Mouse (Mus musculus): Measurements from ENCODE around the gene Myo1e.

DNA sequence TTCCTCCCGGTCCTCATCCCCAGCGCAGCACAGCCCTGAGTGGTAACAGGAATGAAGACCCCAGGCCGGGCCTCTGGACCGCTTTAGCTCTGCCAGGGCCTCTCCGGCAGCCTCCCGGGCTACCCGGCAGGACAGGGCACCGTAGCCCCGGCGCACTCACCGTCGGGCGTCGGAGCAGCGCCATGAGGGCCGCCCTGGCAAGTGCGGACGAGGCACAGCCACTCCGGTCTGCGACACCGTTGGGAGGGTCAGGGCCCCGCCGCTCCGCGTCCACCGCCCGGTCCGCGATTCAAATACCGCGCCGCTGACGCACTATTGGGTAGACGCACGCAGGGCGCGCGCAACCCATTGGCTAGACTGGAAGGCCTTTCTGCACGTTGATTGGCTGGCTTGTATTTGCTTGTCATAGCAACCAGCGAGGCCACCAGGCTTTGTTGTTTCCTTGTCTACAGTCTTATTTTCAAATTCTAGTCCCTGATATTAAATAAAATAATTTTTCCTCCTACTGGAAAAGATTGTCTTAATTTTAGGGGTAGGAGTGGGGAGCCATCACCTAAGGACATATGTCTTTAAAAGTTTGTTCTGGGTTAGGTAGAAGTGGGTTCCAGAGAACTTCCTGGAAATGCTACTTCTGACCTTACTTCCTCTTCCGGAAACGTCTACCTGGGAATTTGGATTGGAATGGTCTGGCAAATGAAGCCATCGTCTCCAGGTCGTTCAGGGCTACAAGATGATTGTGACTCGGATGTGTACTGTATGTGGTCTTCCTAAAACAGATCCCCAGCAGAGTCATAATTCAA, 214.3 kb downstream of the Myo1e start, which contains the start of gene Ccnb2:
- TF ChIP-seq CTCF (IDR thresholded peaks at IDR 0.05; ENCODE audit: insufficient read depth, low read depth, low read length), result no peak
- TF ChIP-seq POLR2A (IDR thresholded peaks at IDR 0.05; ENCODE audit: insufficient read depth, low read depth, low read length), result no peak
